ENCODE assay signal across 20 mouse cellular contexts in the genomic region with DNA sequence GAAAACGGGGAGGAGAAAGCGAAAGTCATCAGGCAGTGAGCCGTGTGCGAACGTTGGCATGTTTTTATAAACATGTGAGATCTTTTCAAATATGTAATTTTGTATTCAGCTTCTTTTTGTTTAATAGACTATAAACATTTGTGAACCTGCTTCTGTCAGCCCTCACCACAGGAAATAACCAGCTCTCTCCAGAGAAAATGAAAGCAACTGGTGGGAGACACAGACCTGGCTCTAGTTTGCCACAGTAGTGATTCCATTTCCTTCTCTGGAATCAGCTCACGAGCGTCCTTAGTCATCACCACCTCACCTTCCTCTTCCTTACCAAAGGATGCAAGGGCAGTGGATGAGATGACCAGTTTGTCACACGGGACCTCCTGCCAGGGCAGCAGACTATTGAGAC.
DNase-seq lines count a peak whose midpoint lies in the region; ATAC-seq and TF ChIP-seq lines count a peak whose summit lies in the region.
"Had no signal": no experiment of that assay in that cellular context is flagged by ENCODE, and none has a peak within 500 bp of the region (broad histone marks: within the 10 kb centered on the region; RNA-seq: fewer than 3 reads in every experiment).

No protein-coding gene starts in this region.

- DNase-seq in liver, adult 2 months (ENCODE audit: extremely low read depth, low read depth, low spot score): peak; percentile 59
- DNase-seq in CD4-positive, CD25-positive, alpha-beta regulatory T cell, adult 2 months (ENCODE audit: low read depth, low spot score): peak; percentile 3
- no peak for DNase-seq in retina, embryonic 14.5 days (ENCODE audit: low spot score)
- no peak for DNase-seq in embryo, embryonic 10.5 days (ENCODE audit: low spot score)
- DNase-seq in kidney, postnatal 4 days: no peak
- DNase-seq: adrenal gland, postnatal 14 days; cerebellum, adult 2 months; kidney, adult 18-20 months; liver, postnatal 0 days; right cerebral cortex, postnatal 4 days; thymus, postnatal 4 days had no signal

- TF ChIP-seq POLR2A in liver, adult 2 months (IDR thresholded peaks at IDR 0.05; ENCODE audit: extremely low read depth, insufficient read depth, low read length): no peak

- TF ChIP-seq CTCF in liver, adult 2 months (IDR thresholded peaks at IDR 0.05; ENCODE audit: low read depth, low read length): no peak

- H3K36me3 ChIP-seq in liver, adult 2 months (ENCODE audit: control insufficient read depth, insufficient read depth, low read length): no peaks in the 10 kb centered on the region
- H3K36me3 ChIP-seq in liver, embryonic 12.5 days: no peaks in the 10 kb centered on the region
- H3K36me3 ChIP-seq: embryonic facial prominence, embryonic 15.5 days; heart, embryonic 15.5 days; limb, embryonic 13.5 days; midbrain, embryonic 15.5 days; neural tube, embryonic 12.5 days; stomach, embryonic 15.5 days had no signal

- H3K9me3 ChIP-seq in liver, embryonic 12.5 days (replicated peaks): no peaks in the 10 kb centered on the region
- H3K9me3 ChIP-seq: embryonic facial prominence, embryonic 15.5 days; heart, embryonic 15.5 days; limb, embryonic 13.5 days; midbrain, embryonic 15.5 days; neural tube, embryonic 12.5 days; stomach, embryonic 15.5 days had no signal

- 42% methylated on average over 8 of the region's 8 CpGs for WGBS in liver, adult 2 months
- WGBS in liver, embryonic 12.5 days (ENCODE audit: insufficient replicate concordance): 68% methylated on average over 8 of the region's 8 CpGs

- H3K79me2 ChIP-seq in liver, adult 2 months (ENCODE audit: control insufficient read depth, insufficient read depth, low read length): no peaks in the 10 kb centered on the region

- H3K27ac ChIP-seq in liver, adult 2 months (replicated peaks; ENCODE audit: insufficient read depth, low read depth, low read length): peak overlapping the region; percentile 83
- H3K27ac ChIP-seq in liver, embryonic 12.5 days: no peak overlapping the region
- H3K27ac ChIP-seq: embryonic facial prominence, embryonic 15.5 days; heart, embryonic 15.5 days; limb, embryonic 13.5 days; midbrain, embryonic 15.5 days; neural tube, embryonic 12.5 days; stomach, embryonic 15.5 days had no signal

- H3K27me3 ChIP-seq in liver, adult 2 months (ENCODE audit: control insufficient read depth, insufficient read depth, low read length): no peaks in the 10 kb centered on the region
- no peaks in the 10 kb centered on the region for H3K27me3 ChIP-seq in liver, embryonic 12.5 days (replicated peaks)
- H3K27me3 ChIP-seq: embryonic facial prominence, embryonic 15.5 days; heart, embryonic 15.5 days; limb, embryonic 13.5 days; midbrain, embryonic 15.5 days; neural tube, embryonic 12.5 days; stomach, embryonic 15.5 days had no signal

- H3K4me2 ChIP-seq in liver, embryonic 12.5 days: no peak overlapping the region
- H3K4me2 ChIP-seq: embryonic facial prominence, embryonic 15.5 days; heart, embryonic 15.5 days; limb, embryonic 13.5 days; midbrain, embryonic 15.5 days; neural tube, embryonic 12.5 days; stomach, embryonic 15.5 days had no signal

- peak overlapping the region; percentile 78 for H3K9ac ChIP-seq in liver, adult 2 months (ENCODE audit: low read depth, low read length)
- no peak overlapping the region for H3K9ac ChIP-seq in liver, embryonic 12.5 days
- H3K9ac ChIP-seq: embryonic facial prominence, embryonic 15.5 days; heart, embryonic 15.5 days; limb, embryonic 13.5 days; liver, postnatal 0 days; midbrain, embryonic 15.5 days; neural tube, embryonic 12.5 days; stomach, embryonic 15.5 days had no signal

- H3K4me3 ChIP-seq in liver, adult 2 months (ENCODE audit: insufficient read depth, low read depth, low read length): peak overlapping the region; percentile 55
- H3K4me3 ChIP-seq in liver, embryonic 12.5 days: no peak overlapping the region
- H3K4me3 ChIP-seq: embryonic facial prominence, embryonic 15.5 days; heart, embryonic 15.5 days; limb, embryonic 13.5 days; midbrain, embryonic 15.5 days; neural tube, embryonic 12.5 days; stomach, embryonic 15.5 days had no signal

- ATAC-seq in liver, embryonic 12.5 days: no peak
- peak; percentile 22 to 42; a peak in 1 of 4 replicates for ATAC-seq in hematopoietic stem cell, adult 5-6 weeks (replicated peaks in 1 of 2; ENCODE audit: insufficient read depth in 1 of 2, low FRiP score in 2 of 2, low TSS enrichment in 1 of 2, low read depth in 1 of 2, poor library complexity in 2 of 2, severe bottlenecking in 2 of 2)
- 0 out of 2 replicates have a peak, but pooled peaks have one; percentile 20 for ATAC-seq in megakaryocyte progenitor cell, adult 5-6 weeks (replicated peaks; ENCODE audit: poor library complexity)
- ATAC-seq: liver, postnatal 0 days; midbrain, embryonic 15.5 days had no signal

- peaks cover 14% of the 10 kb centered on the region for H3K4me1 ChIP-seq in liver, adult 2 months (ENCODE audit: control insufficient read depth, insufficient read depth, low read length)
- no peaks in the 10 kb centered on the region for H3K4me1 ChIP-seq in liver, embryonic 12.5 days
- H3K4me1 ChIP-seq: neural tube, embryonic 12.5 days; stomach, embryonic 15.5 days had no signal

Comparison
In these comparisons a context has a peak if more than half of its experiments do, and no peak if none do; other contexts are left out.
1. DNase-seq: peak in liver, adult 2 months (single experiment) and CD4-positive, CD25-positive, alpha-beta regulatory T cell, adult 2 months (single experiment); none in retina, embryonic 14.5 days (single experiment), embryo, embryonic 10.5 days (single experiment) and kidney, postnatal 4 days (0 of 2).